Mouse (Mus musculus): ENCODE data around the gene Rpgrip1.

Gene Rpgrip1

GRCm38 (mm10) chr14:52198141-52198540 lies 87.6 kb downstream of the Rpgrip1 start:
- DNase-seq, result no peak

GRCm38 (mm10) chr14:52199412-52199811 lies 88.9 kb downstream of the Rpgrip1 start:
- no peak for DNase-seq

All from kidney, adult 9 months (tissue).